Mouse (Mus musculus) 3T3-L1 (cell line): ENCODE measurements around the gene Tctn3.

Source experiments
- DNase-seq: peaks from one replicate; pipeline ENCODE4 v3.0.0-alpha.2; 2015; ENCODE audit warnings: low read depth, low spot score

Tctn3 gene

DNA sequence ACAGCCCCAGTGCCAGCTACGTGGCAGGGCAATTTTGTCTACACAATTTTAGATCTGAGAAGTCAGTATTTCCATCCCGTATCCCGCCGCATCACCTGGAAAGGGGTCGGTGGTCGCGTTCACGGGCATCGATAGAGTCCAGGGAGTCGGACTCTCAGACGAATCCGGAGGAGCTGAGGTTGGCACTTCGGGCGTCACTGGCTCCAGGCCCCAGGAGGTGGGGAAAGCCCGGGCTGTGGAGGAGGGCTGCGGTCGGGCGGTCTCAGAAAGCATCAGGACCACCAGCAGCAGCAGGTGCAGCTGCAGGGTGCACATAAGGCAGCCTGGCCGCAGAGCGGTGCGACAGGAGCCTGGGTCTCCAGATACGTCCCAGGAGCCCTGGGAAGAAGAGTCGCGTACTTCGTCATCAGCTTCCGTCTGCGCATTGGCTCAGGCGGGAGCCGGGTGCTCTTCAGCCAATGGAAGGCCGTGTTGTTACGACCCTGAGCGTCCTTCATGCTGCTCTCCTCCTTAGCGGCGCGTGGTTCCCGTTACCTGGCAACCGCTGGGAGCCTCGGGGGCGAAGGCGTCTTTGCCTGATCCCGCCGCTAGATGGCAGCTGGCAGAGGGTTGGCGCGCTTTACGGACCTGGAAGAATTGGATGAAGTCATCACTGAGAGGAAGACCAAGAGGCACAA, at the start of gene Tctn3, which contains the start of gene Entpd1:
TSS of gene Tctn3 (minus strand) at position 404 of the 677 bp plus-strand sequence.
TSS of gene Entpd1 (plus strand) at position 537 of the 677 bp plus-strand sequence.
- peak; percentile 99 for DNase-seq

DNA sequence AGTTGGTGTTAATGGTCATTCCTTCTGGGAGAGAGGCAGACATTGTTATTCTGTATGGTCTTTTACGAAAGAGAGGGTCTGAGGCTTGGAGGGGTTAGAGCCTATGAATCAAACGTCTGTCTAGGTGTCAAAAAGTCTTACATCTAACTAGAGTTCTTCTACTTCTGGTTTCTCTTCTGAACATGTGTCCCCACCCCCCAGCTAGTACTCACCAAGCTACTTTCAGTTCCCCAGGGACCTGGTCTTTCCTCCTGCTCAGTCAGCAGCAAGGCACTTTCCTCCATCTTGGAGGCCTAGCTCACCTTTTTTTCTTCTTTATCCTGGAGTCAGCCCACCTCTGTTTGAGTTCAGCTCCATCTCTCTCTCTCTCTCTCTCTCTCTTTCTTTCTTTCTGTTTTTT, 49.1 kb upstream of the Tctn3 start:
- peak; percentile 24 for DNase-seq

DNA sequence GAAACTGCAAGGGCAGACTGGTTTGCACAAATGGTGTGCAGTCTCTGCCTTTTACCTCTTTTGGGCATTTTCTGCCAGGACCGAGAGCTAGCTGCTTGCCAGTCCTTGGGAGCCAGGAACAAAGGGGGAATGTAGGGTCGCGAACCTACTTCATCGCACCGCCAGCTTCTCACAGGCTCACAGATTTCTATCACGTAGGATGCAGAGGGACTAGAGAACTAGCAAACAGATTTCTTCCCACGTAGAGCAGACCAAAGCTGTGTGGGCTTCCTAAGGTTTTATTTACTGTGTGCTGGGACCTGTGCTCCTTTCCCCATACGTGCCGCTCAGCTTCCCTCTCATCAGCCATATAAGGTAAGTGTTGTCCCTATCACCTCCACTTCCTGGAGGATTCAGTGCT, 48.5 kb upstream of the Tctn3 start:
- DNase-seq: no peak

DNA sequence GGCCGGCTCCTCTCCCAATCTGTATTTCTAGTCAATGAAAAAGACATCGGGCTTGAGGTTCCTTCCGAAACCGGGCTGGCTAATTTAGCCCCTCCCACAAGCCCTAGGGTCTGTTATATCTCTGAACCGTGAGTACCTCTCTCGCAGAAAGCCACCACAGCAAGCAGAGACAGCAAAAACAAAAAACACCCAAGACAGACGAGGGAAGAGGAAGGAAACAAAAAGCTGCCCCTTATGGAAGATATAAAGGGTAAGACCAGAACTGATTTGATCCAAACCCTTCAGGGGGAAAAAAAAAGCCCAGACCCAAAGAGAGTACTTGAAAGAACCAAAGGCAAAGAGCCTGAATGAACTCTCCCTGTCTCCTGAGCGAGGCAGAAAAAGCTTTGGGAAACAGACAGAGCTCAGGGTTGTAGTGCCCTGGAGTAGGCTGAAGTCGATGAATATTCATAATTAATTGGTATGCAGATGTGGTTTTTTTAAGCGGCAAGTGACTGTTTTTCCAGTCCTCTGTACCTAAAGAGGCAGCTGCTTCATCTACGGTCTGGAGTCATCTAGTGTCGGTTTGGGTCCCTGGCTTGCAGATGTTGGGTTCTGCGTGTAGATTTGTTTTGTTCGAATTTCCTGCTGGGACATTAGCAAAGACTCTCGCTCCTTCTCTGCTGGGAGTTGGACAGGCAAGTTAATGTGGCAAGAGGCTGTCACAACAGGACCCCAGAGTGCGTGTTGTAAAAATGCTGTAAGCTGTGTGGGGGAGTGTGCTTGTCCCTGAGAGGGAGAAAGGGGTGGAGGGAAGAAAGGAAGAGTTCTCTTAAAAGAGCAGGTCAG, 47.8 kb upstream of the Tctn3 start:
- DNase-seq: no peak

DNA sequence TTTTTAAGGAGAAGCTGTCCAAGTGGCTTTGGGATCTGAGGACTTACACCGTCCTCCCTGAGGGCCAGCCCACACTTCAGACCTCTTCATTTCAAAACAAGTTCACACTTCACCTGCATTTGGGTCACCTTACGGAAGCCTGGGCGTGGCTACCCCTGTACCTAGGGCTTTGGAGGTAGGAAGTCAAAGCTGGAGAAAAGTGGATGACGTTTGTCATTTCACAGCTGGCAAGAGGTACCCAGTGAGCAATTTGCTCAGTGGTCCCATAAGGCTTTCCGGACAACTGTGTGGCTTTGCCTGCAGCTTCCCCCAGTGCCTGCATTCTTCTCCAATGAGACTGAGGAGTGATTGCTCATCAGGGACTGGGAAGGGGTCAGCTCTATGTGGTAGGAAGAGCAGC, 46.9 kb upstream of the Tctn3 start:
- DNase-seq: peak; percentile 24

DNA sequence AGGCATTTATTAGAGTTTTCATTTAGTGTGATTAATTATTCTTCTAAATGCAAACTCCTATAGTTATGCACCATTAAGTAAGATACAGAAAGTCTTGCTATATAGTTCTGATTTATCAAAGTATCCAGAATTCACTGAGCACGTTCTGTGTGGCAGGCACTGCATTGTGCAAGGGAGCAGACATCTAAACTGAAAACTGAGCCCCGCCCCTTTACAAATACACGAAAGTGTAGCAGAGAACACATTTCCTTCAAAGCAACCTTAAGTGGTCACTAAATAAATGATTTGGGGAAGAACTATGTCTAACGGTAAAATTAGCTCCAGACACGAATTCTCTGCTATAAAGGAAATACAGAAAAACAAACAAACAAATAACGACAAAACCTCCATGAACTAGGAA, 46.2 kb upstream of the Tctn3 start:
- no peak for DNase-seq

DNA sequence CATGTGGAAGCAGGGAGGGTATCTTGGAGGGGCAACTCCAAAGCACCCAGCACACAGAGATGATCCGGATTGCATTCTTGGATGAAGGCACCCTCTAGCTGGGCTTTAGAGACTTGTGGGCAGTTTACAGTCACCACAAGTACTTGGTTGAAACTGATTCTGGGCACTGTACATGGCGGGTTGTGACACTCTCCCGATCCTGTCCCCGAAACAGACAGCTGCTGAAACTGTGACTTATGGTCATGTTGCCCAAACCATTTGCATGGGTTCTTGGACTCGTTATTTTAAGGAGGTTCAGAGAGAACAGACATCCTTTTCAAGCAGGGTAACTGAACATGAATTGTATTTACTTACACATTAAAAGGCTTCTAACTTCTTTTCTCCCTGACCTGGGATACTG, 44.2 kb upstream of the Tctn3 start:
- DNase-seq: no peak

DNA sequence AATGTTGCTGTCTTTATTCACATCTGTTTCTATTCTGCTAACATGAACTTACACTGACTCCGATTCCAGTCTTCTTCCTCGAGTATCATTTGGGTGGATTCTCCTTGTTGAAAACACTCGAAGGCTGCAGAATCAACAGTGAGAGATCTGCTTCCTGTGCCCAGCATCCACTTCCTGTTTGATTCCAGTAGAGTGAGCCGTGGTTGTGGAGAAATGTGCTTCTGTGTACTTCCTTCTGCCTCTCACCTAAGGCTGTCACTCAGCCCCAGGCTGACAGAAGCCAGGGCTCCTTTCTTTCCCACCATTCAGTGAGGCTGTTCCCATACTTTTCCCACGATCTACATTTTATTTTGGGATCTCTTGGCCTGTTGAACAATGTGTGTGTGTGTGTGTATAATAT, 38.1 kb upstream of the Tctn3 start:
- no peak for DNase-seq

DNA sequence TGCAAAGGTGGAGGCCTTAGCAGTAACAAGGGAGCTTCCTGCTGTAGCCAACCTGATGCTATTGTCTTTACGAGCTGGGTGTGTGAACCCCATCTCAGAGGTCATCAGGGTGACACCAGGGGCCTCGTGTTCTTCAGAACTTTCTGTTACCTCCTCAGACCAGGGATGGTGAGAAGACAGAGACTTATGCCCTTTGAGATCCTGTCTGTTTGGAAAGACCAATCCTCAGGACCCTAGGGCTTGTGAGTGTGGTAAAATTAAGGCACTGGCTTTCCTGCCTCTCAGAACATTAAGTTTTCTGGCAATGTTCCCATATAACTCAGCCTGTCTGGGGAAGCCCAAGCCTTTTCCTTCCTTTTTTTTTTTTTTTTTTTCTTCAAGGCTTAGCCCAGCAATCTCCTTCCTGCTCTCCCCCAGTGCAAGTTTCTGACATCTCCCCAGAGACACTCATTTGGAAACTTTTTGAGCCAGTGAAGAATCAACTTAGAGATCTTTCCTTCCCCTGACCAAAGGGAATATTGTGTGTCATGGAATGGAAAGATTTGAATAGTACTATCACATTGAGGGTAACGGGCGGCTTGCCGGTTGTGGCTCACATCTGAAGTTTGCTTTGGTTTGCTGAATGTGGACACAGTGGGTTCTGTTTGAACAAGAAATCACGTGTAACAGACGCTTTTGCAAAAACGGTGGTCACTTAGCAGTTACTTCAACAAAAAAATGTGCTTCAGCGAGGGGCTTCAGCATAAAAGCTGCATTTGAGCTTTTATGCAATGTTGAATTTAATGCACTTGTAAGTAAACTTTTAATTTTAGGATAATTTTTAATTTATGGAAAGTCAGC, 35.5 kb upstream of the Tctn3 start:
- no peak for DNase-seq

DNA sequence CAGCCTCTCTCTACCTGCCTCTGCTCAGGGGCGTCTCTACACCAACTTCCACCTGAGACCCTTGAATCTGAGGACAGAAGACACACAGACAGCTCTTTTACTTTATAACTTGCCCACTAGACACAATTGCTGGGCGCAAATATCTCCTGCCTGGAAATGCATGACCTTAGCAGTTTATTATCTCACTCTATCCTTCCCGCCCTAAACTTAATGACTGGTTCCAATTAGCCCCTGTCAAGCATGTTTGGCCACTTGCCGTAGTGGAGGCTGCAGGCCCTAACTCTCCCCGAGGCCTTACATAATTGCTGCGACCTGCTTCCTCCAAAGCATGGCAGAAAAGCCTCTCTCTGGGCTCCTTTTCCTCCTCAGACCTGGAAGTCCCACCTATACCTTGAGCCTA, 34.3 kb upstream of the Tctn3 start:
- no peak for DNase-seq

DNA sequence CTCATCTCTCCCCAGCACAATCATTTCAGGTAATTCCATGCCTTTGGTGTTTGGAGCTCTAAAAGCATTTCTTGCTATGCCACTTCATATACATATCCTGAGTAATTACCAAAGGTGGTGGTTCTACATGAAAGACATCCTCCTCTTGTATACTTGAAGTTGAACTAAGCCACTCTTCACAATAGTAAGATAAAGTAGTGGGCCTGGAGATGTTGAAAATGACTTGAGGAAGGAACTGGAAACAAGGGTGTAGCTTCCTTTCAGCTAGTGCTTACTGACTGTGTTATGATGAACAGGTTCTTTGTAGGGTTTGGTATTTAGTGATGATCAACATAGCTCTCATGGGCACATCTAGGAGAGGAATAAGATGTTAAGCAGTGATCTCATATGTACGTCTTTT, 31.8 kb upstream of the Tctn3 start:
- no peak for DNase-seq

DNA sequence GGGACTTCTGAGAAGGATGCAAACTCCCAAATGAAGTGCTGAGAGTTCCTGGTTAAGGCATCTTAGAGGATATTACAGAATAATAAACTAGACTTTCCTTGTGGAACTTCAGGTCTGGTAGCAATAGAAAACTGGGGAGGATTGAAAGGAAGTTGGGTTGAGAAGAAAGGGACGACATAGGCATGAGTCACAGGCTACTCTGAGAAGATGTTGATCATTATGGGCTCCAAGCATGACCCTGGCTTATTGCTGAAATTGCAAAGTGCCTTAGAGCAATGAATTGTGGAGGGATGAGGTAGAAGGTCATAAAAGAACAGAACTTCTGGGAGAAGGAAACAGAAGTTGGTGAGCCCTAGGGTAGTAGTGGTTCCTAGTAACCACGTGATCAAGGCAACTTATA, 28.8 kb upstream of the Tctn3 start:
- peak; percentile 57 for DNase-seq

DNA sequence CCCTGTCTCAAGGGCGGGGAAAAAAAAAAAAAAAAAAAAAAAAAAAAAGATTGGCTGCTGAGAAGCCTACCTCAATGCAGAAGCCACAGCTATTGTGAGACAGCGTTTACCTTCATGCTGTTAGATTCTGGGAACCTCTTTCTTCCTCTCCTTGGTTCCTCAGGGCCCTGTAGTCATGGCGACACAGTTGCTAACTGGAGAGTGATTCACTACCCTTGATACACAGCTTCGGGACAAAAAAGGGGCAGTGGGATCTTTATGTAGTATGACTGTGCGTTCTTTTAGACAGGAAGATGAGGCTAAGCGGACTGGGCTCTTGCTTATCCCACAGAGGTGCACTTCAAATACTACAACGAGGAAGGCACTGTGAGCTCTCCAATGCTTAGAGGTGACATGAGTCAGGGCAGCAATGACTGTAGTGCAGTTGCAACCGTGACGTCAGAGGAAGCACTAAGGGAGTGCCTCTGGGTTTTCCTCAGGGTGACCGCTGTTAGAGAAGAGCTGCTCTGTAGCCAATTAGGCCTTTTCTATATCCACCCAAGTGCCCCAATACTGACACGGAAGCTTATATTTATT, 27.8 kb upstream of the Tctn3 start:
- DNase-seq: no peak

DNA sequence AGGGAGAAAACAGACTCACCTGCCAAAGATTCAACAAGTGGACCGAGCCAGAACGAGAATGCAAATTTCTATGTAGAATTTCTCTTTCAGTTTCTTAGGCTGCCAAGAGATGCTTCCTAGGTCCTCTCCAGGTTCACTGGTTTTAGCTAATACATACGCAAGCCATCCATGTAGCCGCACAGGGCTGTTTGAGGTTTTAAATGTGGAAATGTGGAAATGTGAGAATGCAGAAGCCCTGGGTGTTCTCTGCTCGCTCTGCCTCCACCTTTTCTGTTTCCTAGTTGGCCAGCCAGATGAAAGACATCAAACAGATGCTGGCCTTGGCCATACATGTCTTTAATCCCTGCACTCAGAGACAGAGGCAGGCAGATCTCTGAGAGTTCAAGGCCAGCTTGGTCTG, 26.5 kb upstream of the Tctn3 start:
- DNase-seq: no peak

DNA sequence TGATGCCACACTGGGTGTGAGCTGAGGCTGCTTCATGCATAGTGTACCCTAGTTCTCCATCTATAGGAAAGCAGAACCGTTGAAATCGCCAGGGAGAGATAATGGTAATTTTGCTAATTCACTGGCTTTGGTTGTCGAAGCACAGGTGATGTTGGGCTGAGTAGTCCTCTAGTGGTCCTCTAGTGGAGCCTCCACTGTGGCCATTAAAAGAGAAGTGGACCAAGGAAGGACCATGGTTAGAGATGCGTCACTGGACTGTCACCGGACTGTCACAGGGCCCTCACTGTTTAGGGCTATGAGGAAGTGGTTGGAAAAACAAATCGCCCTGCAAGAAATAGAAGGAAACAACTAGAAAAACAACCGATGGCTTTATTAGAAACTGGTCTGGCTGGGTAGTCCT, 25.6 kb upstream of the Tctn3 start:
- DNase-seq: no peak

DNA sequence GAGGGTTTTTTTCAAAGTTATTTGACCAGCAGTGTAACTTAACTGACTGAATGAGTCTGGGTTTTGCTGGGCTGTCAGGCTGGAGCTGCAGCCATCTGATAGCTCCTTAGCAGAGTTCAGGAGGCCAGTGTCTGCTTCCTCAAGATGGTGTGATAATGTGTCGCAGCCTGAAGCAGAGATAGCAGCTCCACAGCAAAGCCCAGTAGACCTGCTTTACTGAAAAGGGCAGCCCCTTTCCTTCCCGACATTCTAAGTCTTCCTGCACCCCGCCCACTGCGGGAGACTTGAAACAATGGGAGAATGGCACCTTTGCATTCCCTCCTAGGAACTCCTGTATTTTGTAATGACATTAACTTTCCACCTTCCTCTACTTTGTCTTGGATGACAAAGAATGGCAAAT, 25.1 kb upstream of the Tctn3 start:
- DNase-seq: no peak

DNA sequence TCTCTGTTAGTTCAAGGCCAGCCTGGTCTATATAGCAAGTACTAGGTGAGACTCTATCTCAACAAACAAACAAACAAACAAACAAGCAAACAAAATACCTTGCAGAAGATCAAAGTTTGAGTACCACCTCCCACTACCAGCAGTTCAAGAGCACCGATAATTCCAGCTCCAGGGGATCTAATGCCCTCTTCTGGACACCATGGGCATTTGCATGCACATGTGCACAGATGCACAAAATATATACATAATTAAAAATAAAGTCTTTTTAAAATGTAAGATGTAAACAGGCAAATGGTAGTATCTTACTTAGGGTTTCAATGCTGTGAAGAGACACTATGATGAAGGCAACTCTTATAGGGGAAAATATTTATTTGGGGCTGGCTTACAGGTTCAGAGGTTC, 21.1 kb upstream of the Tctn3 start:
- no peak for DNase-seq

DNA sequence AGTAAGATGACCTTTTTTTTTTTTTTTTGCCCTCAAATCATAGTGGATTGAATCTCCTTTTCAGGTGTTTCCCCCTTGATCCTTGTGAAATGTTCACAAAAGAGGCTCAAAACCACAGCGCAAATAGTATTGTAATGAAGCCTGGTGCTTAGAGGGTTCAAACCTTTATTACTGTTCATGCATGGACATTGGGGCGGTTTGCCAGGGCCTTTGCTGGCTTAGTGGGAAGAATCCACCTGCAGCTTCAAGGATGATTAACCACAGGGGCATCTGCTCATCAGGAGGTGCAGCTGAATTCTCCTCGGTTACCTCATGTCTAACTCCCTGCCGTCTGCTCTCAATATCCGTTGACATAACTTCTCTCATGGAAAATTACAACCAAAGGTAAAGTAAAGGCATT, 20.6 kb upstream of the Tctn3 start:
- DNase-seq: no peak

DNA sequence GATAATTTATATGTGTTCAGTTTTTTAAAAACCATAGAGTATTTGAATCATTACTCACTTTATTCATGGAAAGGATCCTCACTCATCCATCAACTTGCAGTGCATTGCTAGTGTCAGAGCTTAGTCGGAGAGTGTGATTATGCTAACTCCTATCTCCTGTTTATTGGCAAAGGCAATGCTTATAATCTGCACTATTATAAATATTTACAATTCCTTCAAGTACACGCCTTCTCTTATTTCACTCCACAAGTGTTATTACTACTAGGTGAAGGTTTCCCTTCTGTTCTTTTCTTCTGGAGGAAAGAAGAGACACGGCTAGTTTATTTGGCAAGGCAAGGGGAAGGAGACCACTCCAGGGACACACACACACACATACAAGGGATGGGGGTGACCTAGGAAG, 20.2 kb upstream of the Tctn3 start:
- no peak for DNase-seq

DNA sequence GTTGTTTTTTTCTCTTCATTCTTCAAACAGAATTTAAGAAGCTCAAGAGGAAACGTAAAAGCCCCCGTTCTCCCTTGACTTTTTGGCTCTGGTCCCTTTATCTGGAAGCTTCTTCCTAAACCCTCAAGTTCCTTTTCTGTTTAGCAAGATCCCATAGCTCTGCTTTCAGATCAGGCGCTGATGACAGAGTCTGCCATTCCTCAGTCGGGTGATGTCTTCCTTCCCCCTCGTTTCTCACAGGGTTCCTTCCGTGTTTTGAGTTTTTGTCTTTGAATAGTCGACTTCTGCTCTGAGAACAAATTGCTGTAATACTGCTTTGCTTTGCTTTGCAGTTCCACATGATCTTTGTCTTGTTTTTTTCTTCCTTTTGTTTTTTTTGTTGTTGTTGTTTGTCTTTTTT, 18.6 kb upstream of the Tctn3 start:
- DNase-seq: no peak

DNA sequence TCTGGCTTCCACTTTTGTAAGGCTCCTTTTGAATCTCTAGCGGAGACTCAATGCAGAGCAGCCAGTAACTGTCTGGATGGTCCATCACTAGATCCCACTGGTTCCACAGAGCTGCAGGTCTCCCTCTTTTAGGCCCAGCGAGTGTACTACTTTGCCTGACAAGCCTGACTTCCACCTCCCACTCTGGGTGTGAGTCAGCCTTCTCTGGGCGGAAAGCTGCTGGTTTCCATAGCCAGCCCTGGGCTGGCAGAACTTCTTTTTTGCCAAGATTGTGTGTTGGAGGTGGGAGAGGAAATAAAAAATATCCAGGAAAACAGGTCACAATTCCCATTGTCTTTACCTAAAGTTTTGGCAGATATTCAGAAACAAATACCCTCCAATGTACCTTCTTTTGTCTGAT, 18.1 kb upstream of the Tctn3 start:
- DNase-seq: peak; percentile 76

DNA sequence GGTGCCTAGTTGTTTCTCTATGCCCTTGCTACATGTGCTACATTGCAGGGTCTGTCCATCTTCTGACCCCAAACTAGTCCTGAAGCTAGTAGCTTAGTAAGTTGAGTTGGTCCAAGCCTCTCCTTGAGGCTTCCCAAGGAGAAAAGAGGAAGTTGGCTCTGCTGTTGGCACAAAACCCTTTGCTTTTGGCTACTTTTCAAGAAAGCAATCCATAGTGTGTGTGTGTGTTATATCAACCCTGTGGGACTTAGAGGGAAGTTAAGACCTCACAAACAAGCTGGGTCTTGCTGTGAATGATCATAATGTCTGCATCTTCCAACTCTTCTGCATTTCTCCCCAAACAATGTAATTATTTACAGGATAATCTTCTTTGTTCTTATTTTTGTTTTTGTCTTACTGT, 16.9 kb upstream of the Tctn3 start:
- peak; percentile 27 for DNase-seq
